8 mouse cellular contexts compared by ENCODE assay signal in the genomic region with DNA sequence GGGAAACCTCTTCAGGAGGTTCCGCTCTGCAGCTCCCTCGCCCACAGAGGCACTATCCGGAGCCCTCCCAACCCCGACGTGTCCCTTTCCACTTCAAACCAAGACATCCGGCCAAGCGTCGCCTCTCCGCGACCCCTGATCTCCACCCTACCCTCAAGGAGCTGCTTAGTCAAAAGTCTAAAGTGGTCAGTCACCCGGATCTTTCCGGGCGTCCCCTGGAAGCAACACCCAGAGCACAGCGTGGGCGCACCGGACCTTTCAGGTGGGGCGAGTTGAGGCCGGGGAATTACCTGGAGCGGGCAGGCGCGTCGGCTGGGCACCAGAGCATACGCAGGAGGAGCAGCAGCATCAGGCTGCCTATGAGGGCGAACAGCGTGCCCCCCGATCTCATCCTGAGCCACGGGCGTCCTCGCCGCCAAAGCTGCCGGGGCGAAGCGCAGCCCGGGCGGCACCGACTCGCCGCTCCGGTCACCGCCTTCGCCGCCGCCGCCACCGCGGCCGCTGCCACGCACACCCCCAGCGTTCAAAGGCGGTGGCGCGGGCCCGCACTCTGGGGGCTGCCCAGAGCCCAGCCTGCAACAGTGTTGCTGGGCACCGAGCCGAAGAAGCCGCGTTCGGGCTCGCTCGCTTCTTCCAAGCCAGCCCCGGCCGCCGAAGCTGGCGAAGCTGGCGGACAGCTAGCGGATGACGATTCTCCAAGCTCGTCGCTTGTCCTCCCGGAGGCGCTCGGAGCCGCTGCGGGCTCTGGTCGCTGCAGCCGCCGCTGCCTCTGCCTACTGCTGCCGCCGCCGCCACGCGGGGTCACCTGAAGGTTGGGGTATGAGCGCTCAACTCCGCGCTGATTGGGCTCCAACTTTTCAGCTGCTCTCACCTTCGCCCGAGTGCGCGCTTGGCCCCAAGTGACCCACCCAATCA. TPM values are rescaled to one million over a fixed set of nuclear protein-coding genes. Genes with fewer than 3 reads are reported as not detected.
DNase-seq lines count a peak whose midpoint lies in the region; ATAC-seq lines count a peak whose summit lies in the region.

No protein-coding gene starts in this region.

- peak; percentile 27 to 49 for DNase-seq in layer of hippocampus, postnatal 10 days (ENCODE audit: low spot score in 2 of 2)
- DNase-seq in layer of hippocampus, adult 11-12 months (ENCODE audit: low spot score), result no peak
- DNase-seq in heart, postnatal 14 days, result peak; percentile 45 to 52
- DNase-seq in kidney, postnatal 25 days, result peak; percentile 66 to 85
- DNase-seq in lung, postnatal 10 days, result peak; percentile 47
- peak; percentile 66 for DNase-seq in retina, embryonic 14.5 days (ENCODE audit: low spot score)
- peak; percentile 37 for DNase-seq in urinary bladder, adult 2 months (ENCODE audit: low spot score)

- ATAC-seq in embryonic facial prominence, embryonic 13.5 days (ENCODE audit: insufficient number of reproducible peaks, insufficient read depth, low FRiP score, low TSS enrichment, low read depth), result peak; percentile 56; the same call in 1 of the 2 replicates

- no peaks in the 10 kb centered on the region for H3K9me3 ChIP-seq in embryonic facial prominence, embryonic 13.5 days

- peak overlapping the region; percentile 99 for H3K4me2 ChIP-seq in embryonic facial prominence, embryonic 13.5 days

- peaks cover 49% of the 10 kb centered on the region for H3K27me3 ChIP-seq in embryonic facial prominence, embryonic 13.5 days

- H3K27ac ChIP-seq in embryonic facial prominence, embryonic 13.5 days, result no peak overlapping the region

- intact Hi-C loops in heart, postnatal 14 days (cut with DNase I), result loop anchor here (10.0 kb wide), 1 partner anchor 499 kb away; no protein-coding TSS in a partner anchor

- H3K9ac ChIP-seq in embryonic facial prominence, embryonic 13.5 days, result peak overlapping the region; percentile 71

- WGBS in embryonic facial prominence, embryonic 13.5 days, result under 1% methylated on average over 89 of the region's 89 CpGs

- H3K4me3 ChIP-seq in embryonic facial prominence, embryonic 13.5 days, result peak overlapping the region; percentile 60

- H3K4me1 ChIP-seq in embryonic facial prominence, embryonic 13.5 days, result peaks cover 4% of the 10 kb centered on the region

- H3K36me3 ChIP-seq in embryonic facial prominence, embryonic 13.5 days, result no peaks in the 10 kb centered on the region

RNA-seq across cellular contexts. Expression of a gene that starts 0.6 kb away (rescaled TPM):
- 1 to 10 TPM; 2.1 to 2.4 TPM for total RNA-seq in layer of hippocampus, postnatal 10 days (2021)
- 1.0 and 1.8 TPM in 2 replicates for polyA plus RNA-seq in embryonic facial prominence, embryonic 13.5 days (2015; fragmentation: Nextera tagmentation; extraction: Ambion mirVana)
- 1 to 10 TPM; 2.3 to 2.5 TPM for total RNA-seq in heart, postnatal 14 days (2021)
- polyA plus RNA-seq in urinary bladder, adult 2 months (2012; rRNA removed), result 15.1 and 15.4 TPM in 2 replicates
